Mouse (Mus musculus): ENCODE measurements at regions not wholly inside any gene's neighbourhood (a gene's known extent, or its start where the extent isn't known, plus 50 kb on each side); places are given as distances from the start of the nearest gene placed in this dataset.

DNA sequence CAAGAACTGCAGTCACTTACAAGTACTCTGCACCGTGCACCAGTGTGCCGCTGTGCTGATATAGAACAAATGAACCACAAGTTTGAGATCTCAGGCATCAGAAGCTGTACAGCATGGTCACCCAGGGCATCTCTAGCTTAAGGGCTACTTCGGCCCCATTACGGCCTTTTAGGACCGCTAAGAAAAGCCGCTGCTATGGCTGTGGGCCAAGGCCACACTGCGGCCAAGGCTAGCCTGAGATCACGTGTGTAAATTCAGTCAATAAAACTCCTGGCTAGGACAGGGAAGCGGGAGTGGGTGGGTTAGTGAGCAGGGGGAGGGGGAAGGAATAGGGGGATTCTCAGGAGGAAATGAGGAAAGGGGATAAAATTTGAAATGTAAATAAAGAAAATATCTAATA is 50.9 kb upstream of the Atp12a start:
- Histone ChIP-seq H3K4me1 (ENCODE audit: insufficient read depth, low read depth, low read length) (peaks cover 5% of the 10 kb centered on the region; the same call in 1 of the 2 replicates), H3K4me3 (ENCODE audit: low read depth, low read length) (no peak overlapping the region), H3K9me3 (replicated peaks) (no peaks in the 10 kb centered on the region), H3K36me3 (replicated peaks) (no peaks in the 10 kb centered on the region), H3K27me3 (ENCODE audit: insufficient read depth, low read length) (peaks cover 22% of the 10 kb centered on the region; the same call in 1 of the 2 replicates)
- TF ChIP-seq GATA2 (IDR thresholded peaks at IDR 0.05; ENCODE audit: borderline replicate concordance, low read depth, low read length), result no peak
- DNase-seq (ENCODE audit: low spot score) (no peak), ATAC-seq (ENCODE audit: extremely low read depth, insufficient number of reproducible peaks, low FRiP score, poor library complexity, severe bottlenecking) (no peak)

DNA sequence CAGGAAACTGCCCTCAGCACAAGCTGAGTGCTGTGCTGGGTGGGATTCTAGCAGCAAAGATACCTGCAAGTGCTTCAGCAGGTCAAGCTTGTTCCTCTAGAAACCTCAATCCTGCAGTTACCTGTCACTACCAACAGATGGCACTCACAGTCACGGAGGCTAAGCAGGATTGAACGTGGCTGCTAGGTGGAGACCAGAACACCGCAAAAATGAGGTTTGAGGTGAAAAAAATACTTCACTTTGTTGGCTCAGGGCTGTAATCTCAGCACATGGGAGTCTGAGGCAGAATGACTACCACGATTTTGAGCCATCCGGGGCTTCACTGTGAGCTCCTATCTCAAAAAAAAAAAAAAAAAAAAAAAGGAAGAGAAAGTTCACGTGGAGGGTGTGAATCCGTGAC is 50.4 kb upstream of the Atp12a start:
- TF ChIP-seq CTCF (IDR thresholded peaks at IDR 0.05; ENCODE audit: low read depth, low read length) (peak; percentile 87), GATA2 (IDR thresholded peaks at IDR 0.05; ENCODE audit: borderline replicate concordance, low read depth, low read length) (no peak), POLR2AphosphoS5 (IDR thresholded peaks at IDR 0.05; ENCODE audit: insufficient replicate concordance, low read depth, low read length) (no peak), TAL1 (conservative IDR thresholded peaks at IDR 0.05; ENCODE audit: low read depth, low read length) (no peak), GATA1 (IDR thresholded peaks at IDR 0.05; ENCODE audit: borderline replicate concordance, low read length) (no peak)
- peak; percentile 20 for DNase-seq (ENCODE audit: low spot score)

More for the DNA sequence above, 50.4 kb upstream of the Atp12a start:
- ATAC-seq (ENCODE audit: extremely low read depth, insufficient number of reproducible peaks, low FRiP score, poor library complexity, severe bottlenecking), result no peak
- Histone ChIP-seq H3K36me3 (replicated peaks) (no peaks in the 10 kb centered on the region), H3K4me3 (ENCODE audit: low read depth, low read length) (no peak overlapping the region), H3K9me3 (replicated peaks) (no peaks in the 10 kb centered on the region), H3K27me3 (ENCODE audit: insufficient read depth, low read length) (peaks cover 21% of the 10 kb centered on the region; the same call in 1 of the 2 replicates), H3K4me1 (ENCODE audit: insufficient read depth, low read depth, low read length) (peaks cover 5% of the 10 kb centered on the region; the same call in 1 of the 2 replicates)
